Mouse (Mus musculus): ENCODE measurements at regions not wholly inside any gene's neighbourhood (a gene's known extent, or its start where the extent isn't known, plus 50 kb on each side); places are given as distances from the start of the nearest gene placed in this dataset.

GRCm38 (mm10) chr3:52429014-52429589, 161.0 kb downstream of the Foxo1 start:
- DNase-seq (ENCODE audit: low spot score), result no peak
- 79% methylated on average over 8 of the region's 8 CpGs for WGBS
- H3K9me3 ChIP-seq (replicated peaks; ENCODE audit: control insufficient read depth, low read length), result no peaks in the 10 kb centered on the region
- H3K4me3 ChIP-seq (ENCODE audit: low read depth, low read length), result no peak overlapping the region
- ATAC-seq (ENCODE audit: insufficient read depth, low read depth), result no peak
- H3K4me2 ChIP-seq (ENCODE audit: low read depth, low read length), result no peak overlapping the region
- no peaks in the 10 kb centered on the region for H3K27me3 ChIP-seq (ENCODE audit: control insufficient read depth, insufficient read depth, low read length)
- H3K4me1 ChIP-seq (ENCODE audit: control insufficient read depth, insufficient read depth), result no peaks in the 10 kb centered on the region
- TF ChIP-seq EP300 (IDR thresholded peaks at IDR 0.05; ENCODE audit: low read depth) (no peak), CTCF (IDR thresholded peaks at IDR 0.05; ENCODE audit: low read depth) (no peak)
- no peak overlapping the region for H3K27ac ChIP-seq (ENCODE audit: low read depth)
- H3K36me3 ChIP-seq (replicated peaks; ENCODE audit: control insufficient read depth, insufficient read depth, low read length), result no peaks in the 10 kb centered on the region
- H3K9ac ChIP-seq (replicated peaks; ENCODE audit: low read depth, low read length), result no peak overlapping the region

- ATAC-seq (ENCODE audit: insufficient read depth, low read depth) (no peak), DNase-seq (ENCODE audit: low spot score) (no peak)
- H3K9me3 ChIP-seq (replicated peaks; ENCODE audit: control insufficient read depth, low read length), result peaks cover 11% of the 10 kb centered on the region; the same call in 1 of the 2 replicates
- H3K27ac ChIP-seq (ENCODE audit: low read depth), result no peak overlapping the region
- no peak overlapping the region for H3K9ac ChIP-seq (replicated peaks; ENCODE audit: low read depth, low read length)
- H3K27me3 ChIP-seq (ENCODE audit: control insufficient read depth, insufficient read depth, low read length), result no peaks in the 10 kb centered on the region
- 67% methylated on average over 1 of the region's 1 CpGs for WGBS
- TF ChIP-seq CTCF (IDR thresholded peaks at IDR 0.05; ENCODE audit: low read depth), result no peak
- TF ChIP-seq EP300 (IDR thresholded peaks at IDR 0.05; ENCODE audit: low read depth), result no peak
- no peak overlapping the region for H3K4me2 ChIP-seq (ENCODE audit: low read depth, low read length)
- H3K4me3 ChIP-seq (ENCODE audit: low read depth, low read length), result no peak overlapping the region
- H3K4me1 ChIP-seq (ENCODE audit: control insufficient read depth, insufficient read depth), result no peaks in the 10 kb centered on the region
- H3K36me3 ChIP-seq (replicated peaks; ENCODE audit: control insufficient read depth, insufficient read depth, low read length), result no peaks in the 10 kb centered on the region
Measured at GRCm38 (mm10) chr3:52422826-52423225, 154.7 kb downstream of the Foxo1 start.

DNA sequence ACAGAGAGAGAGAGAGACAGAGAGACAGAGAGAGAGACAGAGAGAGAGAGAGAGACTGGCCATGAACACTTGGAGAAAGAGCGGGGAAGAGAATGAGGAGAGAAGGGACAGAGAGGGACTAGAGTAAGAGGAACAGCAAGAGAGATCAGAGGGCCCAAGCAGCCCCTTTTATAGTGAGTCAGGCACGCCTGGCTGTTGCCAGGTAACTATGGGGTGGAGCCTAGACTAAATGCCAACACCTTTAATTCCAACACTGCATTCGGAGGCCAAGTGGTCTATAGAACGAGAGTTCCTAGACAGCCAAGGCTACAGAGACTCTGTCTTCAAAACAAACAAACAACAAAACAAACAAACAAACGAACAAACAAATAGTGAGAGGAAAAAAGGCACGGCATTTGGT, 148.1 kb downstream of the Foxo1 start:
- Histone ChIP-seq H3K27me3 (ENCODE audit: control insufficient read depth, insufficient read depth, low read length) (no peaks in the 10 kb centered on the region), H3K4me3 (ENCODE audit: low read depth, low read length) (no peak overlapping the region), H3K36me3 (replicated peaks; ENCODE audit: control insufficient read depth, insufficient read depth, low read length) (no peaks in the 10 kb centered on the region), H3K9me3 (replicated peaks; ENCODE audit: control insufficient read depth, low read length) (no peaks in the 10 kb centered on the region), H3K4me1 (ENCODE audit: control insufficient read depth, insufficient read depth) (peaks cover 15% of the 10 kb centered on the region), H3K4me2 (ENCODE audit: low read depth, low read length) (no peak overlapping the region), H3K27ac (ENCODE audit: low read depth) (no peak overlapping the region), H3K9ac (replicated peaks; ENCODE audit: low read depth, low read length) (no peak overlapping the region)
- 68% methylated on average over 6 of the region's 6 CpGs for WGBS
- no peak for DNase-seq (ENCODE audit: low spot score)
- ATAC-seq (ENCODE audit: insufficient read depth, low read depth), result no peak
- TF ChIP-seq EP300 (IDR thresholded peaks at IDR 0.05; ENCODE audit: low read depth) (no peak), CTCF (IDR thresholded peaks at IDR 0.05; ENCODE audit: low read depth) (no peak)

DNA sequence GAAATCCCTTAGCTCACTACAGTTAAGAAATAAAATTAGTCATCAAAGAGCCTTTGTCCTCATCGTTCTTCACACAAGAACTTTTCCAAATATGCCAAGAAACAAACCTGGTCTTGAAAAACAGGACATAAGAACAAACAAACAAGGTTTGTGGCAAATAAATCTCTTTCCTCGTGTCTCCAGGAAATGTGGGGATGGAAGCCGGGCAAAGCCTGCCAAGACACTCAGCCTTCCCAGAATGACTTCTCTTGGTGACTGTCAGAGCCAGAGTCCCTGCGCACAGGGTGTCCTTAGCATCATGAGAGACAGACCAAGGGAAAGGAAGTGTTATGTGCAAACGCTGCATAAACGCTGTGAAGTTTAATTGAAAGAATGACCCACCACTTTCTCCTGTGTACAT, 147.2 kb downstream of the Foxo1 start:
- no peak overlapping the region for H3K4me3 ChIP-seq (ENCODE audit: low read depth, low read length)
- ATAC-seq (ENCODE audit: insufficient read depth, low read depth) (no peak), DNase-seq (ENCODE audit: low spot score) (no peak)
- no peak for TF ChIP-seq EP300 (IDR thresholded peaks at IDR 0.05; ENCODE audit: low read depth)
- TF ChIP-seq CTCF (IDR thresholded peaks at IDR 0.05; ENCODE audit: low read depth), result no peak
- H3K27me3 ChIP-seq (ENCODE audit: control insufficient read depth, insufficient read depth, low read length), result no peaks in the 10 kb centered on the region
- no peak overlapping the region for H3K4me2 ChIP-seq (ENCODE audit: low read depth, low read length)
- 31% methylated on average over 6 of the region's 6 CpGs for WGBS
- H3K9me3 ChIP-seq (replicated peaks; ENCODE audit: control insufficient read depth, low read length), result no peaks in the 10 kb centered on the region
- H3K4me1 ChIP-seq (ENCODE audit: control insufficient read depth, insufficient read depth), result peaks cover 19% of the 10 kb centered on the region
- H3K36me3 ChIP-seq (replicated peaks; ENCODE audit: control insufficient read depth, insufficient read depth, low read length), result no peaks in the 10 kb centered on the region
- H3K27ac ChIP-seq (ENCODE audit: low read depth), result no peak overlapping the region
- no peak overlapping the region for H3K9ac ChIP-seq (replicated peaks; ENCODE audit: low read depth, low read length)

DNA sequence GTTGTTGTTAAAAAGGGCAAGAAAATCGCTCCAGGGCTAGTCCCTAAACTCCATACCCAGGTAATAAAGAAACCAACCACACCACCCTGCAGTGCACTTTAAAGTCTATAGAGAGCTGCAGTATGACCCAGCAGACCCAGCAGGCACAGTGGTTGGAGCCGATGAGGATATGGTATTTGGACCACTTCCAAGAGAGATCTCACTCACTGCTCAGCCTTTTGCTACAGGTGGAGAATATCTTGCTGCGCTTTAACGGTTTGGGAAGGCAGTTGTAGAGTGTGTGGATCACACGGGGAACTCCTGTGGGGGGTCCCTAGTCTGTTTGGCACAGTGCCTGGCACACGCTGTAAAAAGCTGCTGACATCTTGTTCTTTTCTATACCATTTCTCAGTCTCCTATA, 145.9 kb downstream of the Foxo1 start:
- DNase-seq (ENCODE audit: low spot score), result no peak
- Histone ChIP-seq H3K9ac (replicated peaks; ENCODE audit: low read depth, low read length) (no peak overlapping the region), H3K4me1 (ENCODE audit: control insufficient read depth, insufficient read depth) (peaks cover 19% of the 10 kb centered on the region), H3K27ac (ENCODE audit: low read depth) (no peak overlapping the region), H3K27me3 (ENCODE audit: control insufficient read depth, insufficient read depth, low read length) (no peaks in the 10 kb centered on the region), H3K9me3 (replicated peaks; ENCODE audit: control insufficient read depth, low read length) (no peaks in the 10 kb centered on the region), H3K36me3 (replicated peaks; ENCODE audit: control insufficient read depth, insufficient read depth, low read length) (no peaks in the 10 kb centered on the region), H3K4me2 (ENCODE audit: low read depth, low read length) (no peak overlapping the region), H3K4me3 (ENCODE audit: low read depth, low read length) (no peak overlapping the region)
- TF ChIP-seq CTCF (IDR thresholded peaks at IDR 0.05; ENCODE audit: low read depth) (no peak), EP300 (IDR thresholded peaks at IDR 0.05; ENCODE audit: low read depth) (no peak)
- 22% methylated on average over 6 of the region's 6 CpGs for WGBS
- ATAC-seq (ENCODE audit: insufficient read depth, low read depth), result no peak; the same call in 1 of the 2 replicates

- Histone ChIP-seq H3K36me3 (replicated peaks; ENCODE audit: control insufficient read depth, insufficient read depth, low read length) (no peaks in the 10 kb centered on the region), H3K27me3 (ENCODE audit: control insufficient read depth, insufficient read depth, low read length) (no peaks in the 10 kb centered on the region), H3K4me2 (ENCODE audit: low read depth, low read length) (no peak overlapping the region), H3K4me1 (ENCODE audit: control insufficient read depth, insufficient read depth) (peaks cover 19% of the 10 kb centered on the region), H3K9ac (replicated peaks; ENCODE audit: low read depth, low read length) (no peak overlapping the region), H3K9me3 (replicated peaks; ENCODE audit: control insufficient read depth, low read length) (no peaks in the 10 kb centered on the region), H3K4me3 (ENCODE audit: low read depth, low read length) (no peak overlapping the region), H3K27ac (ENCODE audit: low read depth) (peak overlapping the region; percentile 17)
- DNase-seq (ENCODE audit: low spot score) (peak; percentile 33), ATAC-seq (ENCODE audit: insufficient read depth, low read depth) (peak; percentile 62; the same call in 1 of the 2 replicates)
- 27% methylated on average over 10 of the region's 10 CpGs for WGBS
- TF ChIP-seq EP300 (IDR thresholded peaks at IDR 0.05; ENCODE audit: low read depth) (no peak), CTCF (IDR thresholded peaks at IDR 0.05; ENCODE audit: low read depth) (no peak)
Measured at GRCm38 (mm10) chr3:52413187-52413746, 145.1 kb downstream of the Foxo1 start.
